Mouse (Mus musculus) ES-E14 (cell line): ENCODE results near the gene Bsn.

Experiments used
- MAFK ChIP-seq: IDR thresholded peaks from 2 replicates; pipeline ENCODE4 v1.6.1; 2014; ENCODE audit warnings: mild to moderate bottlenecking, low read depth, low read length, inconsistent platforms; ENCODE audit not compliant: insufficient read depth
- ZNF384 ChIP-seq: IDR thresholded peaks from 2 replicates; pipeline ENCODE4 v1.6.1; 2012; ENCODE audit warnings: low read depth, low read length, inconsistent platforms

- no peak for TF ChIP-seq ZNF384
- no peak for TF ChIP-seq MAFK
Measured at GRCm38 (mm10) chr9:108227911-108228649, 37.9 kb upstream of the Bsn start.
